Mouse (Mus musculus) midbrain, embryonic 13.5 days (tissue): Measurements from ENCODE around the gene Gm42417. TPM values are rescaled to one million over a fixed set of nuclear protein-coding genes. Genes with fewer than 3 reads are reported as not detected.
"Not testable (repeated sequence)": the region's sequence is repeated elsewhere in the genome, so short reads cannot be mapped to it uniquely, and the experiment has no call there.

Experiments used
- ATAC-seq: fragments of 200-750 bp; cut with Nextera tagmentation; 2 replicates; pipeline ENCODE4 v1.8.0; 2017; ENCODE audit warnings: mild to moderate bottlenecking, moderate TSS enrichment, moderate library complexity
- H3K27ac ChIP-seq: fragments of 300-500 bp; sonication (generic); 2 replicates; pipeline ENCODE4 v1.5.1; 2015; ENCODE audit warnings: inconsistent platforms, mild to moderate bottlenecking, moderate library complexity
- H3K27me3 ChIP-seq: fragments of 300-500 bp; sonication (generic); 2 replicates; pipeline ENCODE4 v1.6.1; 2015; ENCODE audit warnings: mild to moderate bottlenecking, inconsistent platforms
- H3K36me3 ChIP-seq: fragments of 300-500 bp; sonication (generic); 2 replicates; pipeline ENCODE4 v1.6.1; 2015; ENCODE audit warnings: mild to moderate bottlenecking, inconsistent platforms
- H3K4me1 ChIP-seq: fragments of 300-500 bp; sonication (generic); replicated peaks from 2 replicates; pipeline ENCODE4 v1.6.1; 2015; ENCODE audit warnings: inconsistent platforms
- H3K4me2 ChIP-seq: fragments of 300-500 bp; sonication (generic); replicated peaks from 2 replicates; pipeline ENCODE4 v1.6.1; 2015; ENCODE audit warnings: moderate library complexity, mild to moderate bottlenecking, inconsistent platforms
- H3K4me3 ChIP-seq: fragments of 300-500 bp; sonication (generic); replicated peaks from 2 replicates; pipeline ENCODE4 v1.5.1; 2015; ENCODE audit warnings: mild to moderate bottlenecking, inconsistent platforms
- H3K9ac ChIP-seq: fragments of 300-500 bp; sonication (generic); replicated peaks from 2 replicates; pipeline ENCODE4 v1.6.1; 2015; ENCODE audit warnings: mild to moderate bottlenecking, inconsistent platforms
- H3K9me3 ChIP-seq: fragments of 300-500 bp; sonication (generic); 2 replicates; pipeline ENCODE4 v1.6.1; 2016; ENCODE audit warnings: mild to moderate bottlenecking, inconsistent platforms
- WGBS: fragments of 180-500 bp; shearing (Covaris S2); methylation state at CpG from one replicate; pipeline ENCODE4 v1.1.7; 2015; 5-methylcytosine and 5-hydroxymethylcytosine counted together
- polyA plus RNA-seq: library from polyadenylated mRNA; unstranded; fragments of >200 nt; fragmentation: Nextera tagmentation; extraction: Ambion mirVana; gene quantifications from 2 replicates; pipeline ENCODE4 v1.2.1, GENCODE M21; 2015

Gm42417 gene
- polyA plus RNA-seq, 1 experiment from 2014 or later: not detected

DNA sequence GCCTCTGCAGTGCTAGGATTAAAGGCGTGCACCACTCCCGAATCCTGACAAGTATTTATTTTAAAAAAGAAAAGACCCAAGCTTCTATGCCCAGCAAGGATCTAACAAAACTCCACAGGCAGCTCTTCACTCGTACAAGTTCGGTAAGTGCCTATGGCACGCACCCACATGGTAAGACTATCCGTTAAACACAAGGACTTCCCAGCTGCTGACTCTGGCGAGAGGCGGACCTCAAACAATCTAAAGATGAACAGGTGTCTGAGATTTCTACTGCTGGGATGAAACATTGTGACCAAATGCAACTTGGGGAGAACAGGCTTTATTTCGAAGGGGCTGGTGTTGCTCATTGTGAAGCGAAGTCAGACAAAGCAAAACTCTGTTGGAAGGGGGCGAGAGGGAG lies 903 bp upstream of the Gm42417 start:
- H3K4me2 ChIP-seq: no peak overlapping the region
- no peaks in the 10 kb centered on the region for H3K27me3 ChIP-seq
- WGBS: 92% methylated on average over 11 of the region's 11 CpGs
- H3K4me1 ChIP-seq: peaks cover 4% of the 10 kb centered on the region; the same call in 1 of the 2 replicates
- peaks cover 37% of the 10 kb centered on the region for H3K36me3 ChIP-seq
- H3K4me3 ChIP-seq: no peak overlapping the region
- H3K9ac ChIP-seq: no peak overlapping the region
- no peak overlapping the region for H3K27ac ChIP-seq
- no peak for ATAC-seq
- H3K9me3 ChIP-seq: no peaks in the 10 kb centered on the region

DNA sequence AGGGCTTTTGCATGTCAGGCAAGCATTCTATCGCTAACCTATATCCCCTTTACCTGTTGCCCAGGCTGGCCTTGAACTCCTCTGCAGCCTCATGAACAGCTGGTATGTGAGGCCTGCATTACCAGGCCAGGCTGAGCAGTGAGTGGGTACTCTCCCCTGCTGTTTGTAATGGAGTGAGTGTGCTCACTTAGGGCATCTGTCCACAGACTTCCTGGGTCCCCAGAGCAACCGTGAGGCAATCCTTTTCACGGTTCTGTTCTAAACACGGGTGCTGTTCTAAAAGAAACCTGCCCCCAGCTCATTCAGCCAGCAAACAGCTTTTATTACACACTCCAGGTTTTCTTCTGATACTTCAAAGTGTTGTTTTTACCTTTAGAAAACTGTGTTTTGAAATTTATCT lies 502 bp downstream of the Gm42417 start:
- no peak overlapping the region for H3K4me2 ChIP-seq
- no peak for ATAC-seq
- peaks cover 37% of the 10 kb centered on the region for H3K36me3 ChIP-seq
- H3K27ac ChIP-seq: no peak overlapping the region
- H3K4me1 ChIP-seq: peaks cover 4% of the 10 kb centered on the region; the same call in 1 of the 2 replicates
- no peak overlapping the region for H3K4me3 ChIP-seq
- H3K9me3 ChIP-seq: no peaks in the 10 kb centered on the region
- H3K27me3 ChIP-seq: no peaks in the 10 kb centered on the region
- WGBS: 80% methylated on average over 4 of the region's 4 CpGs
- no peak overlapping the region for H3K9ac ChIP-seq

DNA sequence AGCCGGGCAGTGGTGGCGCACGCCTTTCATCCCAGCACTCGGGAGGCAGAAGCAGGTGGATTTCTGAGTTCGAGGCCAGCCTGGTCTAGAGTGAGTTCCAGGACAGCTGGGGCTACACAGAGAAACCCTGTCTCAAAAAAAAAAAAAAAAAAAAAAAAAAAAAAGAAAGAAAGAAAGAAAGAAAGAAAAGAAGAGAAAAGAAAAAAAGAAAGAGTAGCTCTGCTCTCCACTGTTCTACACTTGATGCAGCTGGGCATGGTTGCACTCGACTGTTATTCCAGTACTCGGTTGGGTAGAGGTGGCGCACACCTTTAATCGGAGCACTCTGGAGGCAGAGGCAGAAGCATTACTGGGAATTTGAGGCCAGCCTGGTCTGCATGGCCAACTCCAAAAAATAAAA lies 2.4 kb downstream of the Gm42417 start, which contains the start of gene Ankrd23:
Gene Ankrd23, minus strand, starts transcription at position 101 of the 400 bp plus-strand sequence.
- not testable (repeated sequence) for H3K9ac ChIP-seq, H3K4me3 ChIP-seq, H3K27ac ChIP-seq, H3K27me3 ChIP-seq, H3K9me3 ChIP-seq, H3K4me2 ChIP-seq, ATAC-seq, H3K4me1 ChIP-seq
- peaks cover 27% of the 10 kb centered on the region for H3K36me3 ChIP-seq
- 95% methylated on average over 9 of the region's 9 CpGs for WGBS

DNA sequence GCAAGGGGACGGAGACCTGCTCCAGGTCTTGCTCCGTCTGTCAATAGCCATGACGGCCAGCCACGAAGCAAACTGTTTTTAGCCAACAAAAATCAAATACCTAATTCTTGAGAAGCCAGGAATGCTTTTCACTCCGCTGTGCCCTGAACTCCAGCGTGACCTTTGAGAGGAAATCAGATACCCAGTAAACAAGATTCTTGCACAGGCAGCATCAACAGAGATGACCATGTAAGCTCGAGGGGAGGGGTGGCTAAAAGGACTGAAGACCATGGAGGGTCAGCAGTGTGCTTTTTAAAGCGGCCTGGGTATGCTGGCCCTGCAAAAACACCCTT lies 2.9 kb downstream of the Gm42417 start:
- Histone ChIP-seq H3K4me2 (no peak overlapping the region), H3K27me3 (no peaks in the 10 kb centered on the region), H3K4me3 (no peak overlapping the region), H3K9me3 (no peaks in the 10 kb centered on the region), H3K4me1 (0 out of 2 replicates have a peak, but pooled peaks cover 4% of the 10 kb centered on the region), H3K27ac (no peak overlapping the region), H3K36me3 (peaks cover 23% of the 10 kb centered on the region), H3K9ac (no peak overlapping the region)
- WGBS: 84% methylated on average over 8 of the region's 8 CpGs
- no peak for ATAC-seq

DNA sequence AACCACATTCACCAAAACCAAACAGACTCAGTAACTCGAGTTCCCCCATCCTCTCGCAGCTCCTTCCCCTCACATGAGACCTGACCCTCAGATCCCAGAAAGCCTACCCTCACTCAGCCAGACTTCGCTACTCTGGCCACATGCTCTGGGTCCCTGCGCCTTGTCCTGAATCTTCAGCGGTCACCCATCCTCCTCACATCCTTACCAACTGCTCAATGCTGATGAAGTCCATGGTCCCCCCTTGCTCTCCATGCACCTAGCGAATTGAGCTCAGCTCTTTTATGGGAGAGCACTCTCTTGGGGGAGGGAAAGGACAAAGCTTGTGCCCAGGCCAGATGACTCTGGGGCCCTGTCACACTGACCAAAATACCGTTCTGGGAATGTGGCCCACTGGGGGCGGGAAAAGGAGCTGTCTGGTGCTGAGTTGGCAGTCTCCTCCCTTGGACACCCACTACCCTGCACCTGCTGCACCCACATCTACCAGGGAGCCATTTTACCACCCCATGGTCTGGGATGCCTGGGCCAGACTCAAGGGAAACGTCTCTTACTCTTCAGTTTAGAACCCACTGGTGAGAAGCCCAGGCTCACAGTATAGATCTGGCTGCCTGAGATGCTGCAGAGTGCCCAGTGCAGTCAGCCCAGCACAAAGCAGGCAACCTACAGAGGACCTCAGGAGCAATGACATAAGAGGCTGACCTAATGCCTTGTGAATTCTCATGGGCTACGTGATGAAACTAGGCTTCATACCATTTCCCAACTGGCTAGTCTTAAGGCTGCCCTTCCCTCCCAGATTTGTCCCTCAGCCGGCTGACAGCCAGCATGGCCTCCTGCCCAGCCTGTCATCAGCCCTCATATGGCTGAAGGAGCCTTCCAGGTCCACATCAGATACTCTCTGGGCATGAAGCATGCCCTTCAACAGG lies 3.5 kb downstream of the Gm42417 start:
- Histone ChIP-seq H3K27ac (no peak overlapping the region), H3K36me3 (peaks cover 20% of the 10 kb centered on the region), H3K4me2 (no peak overlapping the region), H3K9ac (no peak overlapping the region), H3K27me3 (no peaks in the 10 kb centered on the region), H3K9me3 (no peaks in the 10 kb centered on the region), H3K4me1 (0 out of 2 replicates have a peak, but pooled peaks cover 4% of the 10 kb centered on the region), H3K4me3 (no peak overlapping the region)
- no peak for ATAC-seq
- WGBS: 90% methylated on average over 11 of the region's 11 CpGs

DNA sequence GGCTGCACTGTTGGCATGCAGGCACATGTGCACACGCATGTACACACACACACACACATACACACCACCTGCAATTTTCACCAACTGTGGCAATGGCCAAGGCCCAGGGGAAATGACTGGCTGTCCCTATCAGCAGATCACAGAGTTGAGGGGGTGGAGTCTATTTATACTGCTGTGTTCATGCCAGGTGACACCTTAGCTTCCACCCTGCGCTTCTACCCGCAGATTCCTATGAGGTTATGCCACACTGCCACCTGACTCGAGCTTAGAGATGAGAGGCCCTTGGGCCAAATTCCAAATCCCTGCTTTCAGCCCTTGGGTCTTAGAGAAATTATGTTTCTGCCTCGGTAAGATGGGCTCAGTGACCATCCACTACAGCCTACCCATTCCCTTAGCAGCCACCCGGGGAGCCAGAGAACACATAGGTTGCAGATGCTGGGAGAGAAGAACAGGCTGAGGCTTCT lies 4.6 kb downstream of the Gm42417 start:
- H3K9ac ChIP-seq: no peak overlapping the region
- no peaks in the 10 kb centered on the region for H3K27me3 ChIP-seq
- no peak overlapping the region for H3K27ac ChIP-seq
- 89% methylated on average over 6 of the region's 6 CpGs for WGBS
- H3K4me1 ChIP-seq: 0 out of 2 replicates have a peak, but pooled peaks cover 7% of the 10 kb centered on the region
- no peak for ATAC-seq
- no peaks in the 10 kb centered on the region for H3K9me3 ChIP-seq
- peaks cover 15% of the 10 kb centered on the region for H3K36me3 ChIP-seq
- H3K4me2 ChIP-seq: no peak overlapping the region
- H3K4me3 ChIP-seq: no peak overlapping the region

DNA sequence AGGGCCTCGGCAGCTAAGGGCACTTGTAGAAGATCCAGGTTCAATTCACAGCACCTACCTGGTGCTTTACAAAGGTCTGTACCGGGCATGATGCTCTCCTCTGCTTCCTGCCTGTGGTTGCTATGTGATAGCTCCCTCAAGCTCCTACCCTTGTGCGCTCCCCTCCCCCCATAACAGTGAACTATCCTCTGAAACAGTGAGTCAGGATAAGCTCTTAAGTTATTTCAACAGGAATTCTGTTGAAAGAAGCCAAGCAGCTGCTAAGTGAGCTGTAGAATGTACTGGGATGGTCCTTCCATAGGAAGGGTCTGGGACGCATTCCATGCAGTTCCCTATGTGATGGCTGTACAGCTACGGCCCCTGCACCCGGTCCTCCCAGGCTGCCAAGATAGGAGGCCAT lies 5.7 kb downstream of the Gm42417 start:
- no peak for ATAC-seq
- H3K4me2 ChIP-seq: no peak overlapping the region
- H3K27ac ChIP-seq: no peak overlapping the region
- H3K4me1 ChIP-seq: peaks cover 8% of the 10 kb centered on the region; the same call in 1 of the 2 replicates
- no peak overlapping the region for H3K9ac ChIP-seq
- WGBS: 83% methylated on average over 6 of the region's 6 CpGs
- H3K36me3 ChIP-seq: peaks cover 8% of the 10 kb centered on the region; the same call in 1 of the 2 replicates
- no peak overlapping the region for H3K4me3 ChIP-seq
- no peaks in the 10 kb centered on the region for H3K9me3 ChIP-seq
- H3K27me3 ChIP-seq: no peaks in the 10 kb centered on the region

DNA sequence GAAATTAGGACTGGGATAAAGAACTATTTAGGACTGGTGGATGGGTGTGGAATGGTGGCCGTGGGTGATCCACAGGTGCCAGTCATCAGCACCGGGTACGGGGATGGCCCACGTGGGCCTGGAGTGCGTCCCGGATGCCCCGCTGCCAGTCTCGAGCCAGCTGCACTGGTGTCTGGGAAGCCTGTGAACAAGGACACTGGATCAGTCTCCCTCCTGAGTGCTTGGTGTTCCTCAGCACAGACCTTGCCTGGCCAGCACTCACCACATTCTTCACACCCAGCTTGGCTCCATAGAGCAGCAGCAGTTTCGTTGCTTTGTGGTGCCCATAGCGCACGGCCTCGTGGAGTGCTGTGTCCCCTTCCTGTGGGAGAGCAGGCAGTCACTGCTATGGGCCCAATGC lies 7.8 kb downstream of the Gm42417 start:
- H3K9me3 ChIP-seq: no peaks in the 10 kb centered on the region
- no peak overlapping the region for H3K9ac ChIP-seq
- WGBS: 94% methylated on average over 12 of the region's 12 CpGs
- ATAC-seq: no peak
- no peaks in the 10 kb centered on the region for H3K27me3 ChIP-seq
- H3K4me3 ChIP-seq: no peak overlapping the region
- H3K36me3 ChIP-seq: peaks cover 3% of the 10 kb centered on the region; the same call in 1 of the 2 replicates
- no peak overlapping the region for H3K27ac ChIP-seq
- no peak overlapping the region for H3K4me2 ChIP-seq
- H3K4me1 ChIP-seq: peaks cover 17% of the 10 kb centered on the region

DNA sequence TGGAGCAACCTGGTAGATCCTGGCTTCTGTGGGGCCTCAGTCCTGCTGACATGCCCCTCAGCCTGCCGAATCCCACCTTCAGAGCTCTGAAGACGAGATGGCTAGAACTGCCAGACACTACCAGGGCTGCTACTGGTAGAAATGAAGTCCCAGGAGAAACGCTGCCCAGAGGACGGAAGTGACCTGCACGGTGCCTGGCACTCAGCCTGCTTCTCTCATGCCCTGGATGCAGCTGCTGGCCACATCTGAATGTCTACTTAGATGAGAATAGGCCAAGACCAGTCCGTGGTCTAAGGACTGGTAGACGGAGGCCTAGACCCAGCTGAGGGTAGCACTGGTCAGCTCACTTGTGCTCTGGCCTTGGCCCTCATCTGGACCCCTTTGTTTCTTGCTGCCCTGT lies 8.3 kb downstream of the Gm42417 start:
- Histone ChIP-seq H3K27ac (no peak overlapping the region), H3K4me2 (no peak overlapping the region), H3K9me3 (no peaks in the 10 kb centered on the region), H3K36me3 (peaks cover 7% of the 10 kb centered on the region), H3K9ac (no peak overlapping the region), H3K4me3 (no peak overlapping the region), H3K27me3 (no peaks in the 10 kb centered on the region), H3K4me1 (peaks cover 17% of the 10 kb centered on the region)
- 92% methylated on average over 7 of the region's 7 CpGs for WGBS
- ATAC-seq: no peak

DNA sequence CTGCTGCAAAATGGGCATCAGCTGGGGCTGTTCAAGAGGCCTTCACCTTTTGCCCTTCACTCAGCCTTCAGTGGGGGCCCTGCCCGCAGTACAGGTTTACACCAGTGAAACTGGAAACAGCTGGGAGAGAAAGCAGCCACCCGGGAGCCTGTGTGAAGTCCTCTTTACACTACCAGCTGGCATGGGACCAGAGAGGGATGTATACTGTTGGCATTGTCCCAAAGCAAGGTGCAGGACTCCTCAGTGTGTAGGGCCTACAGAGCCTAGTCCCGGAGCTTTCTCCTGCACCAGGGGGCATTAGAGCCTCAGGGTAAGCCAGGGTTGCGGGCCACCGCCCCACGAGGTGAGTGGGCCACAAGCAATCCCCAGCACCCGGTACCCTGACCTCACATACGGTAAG lies 8.7 kb downstream of the Gm42417 start:
- Histone ChIP-seq H3K9me3 (no peaks in the 10 kb centered on the region), H3K4me1 (peaks cover 17% of the 10 kb centered on the region), H3K27ac (no peak overlapping the region), H3K4me2 (no peak overlapping the region), H3K9ac (no peak overlapping the region), H3K4me3 (no peak overlapping the region), H3K27me3 (no peaks in the 10 kb centered on the region), H3K36me3 (peaks cover 12% of the 10 kb centered on the region)
- no peak for ATAC-seq
- 86% methylated on average over 8 of the region's 8 CpGs for WGBS

DNA sequence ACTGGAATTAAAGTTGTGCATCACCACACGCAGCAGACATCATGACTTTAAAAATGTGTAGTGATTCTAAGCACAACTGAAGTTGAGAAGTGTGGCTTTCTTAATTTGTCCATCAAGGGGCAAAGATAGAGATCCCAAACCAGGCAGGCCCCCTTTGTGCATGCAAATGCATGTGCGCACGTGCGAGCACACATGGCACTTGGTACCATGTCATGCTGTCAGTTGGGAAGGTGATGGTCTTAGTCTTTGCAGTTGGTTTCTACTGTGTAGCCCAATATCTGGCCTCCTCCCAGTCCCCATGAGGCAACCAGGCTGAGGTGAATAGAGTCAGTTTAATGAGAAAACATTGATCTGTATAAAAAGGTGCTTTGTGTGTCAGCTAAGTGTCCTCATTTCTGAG lies 9.4 kb downstream of the Gm42417 start:
- Histone ChIP-seq H3K27me3 (no peaks in the 10 kb centered on the region), H3K4me1 (peaks cover 17% of the 10 kb centered on the region), H3K9me3 (no peaks in the 10 kb centered on the region), H3K27ac (no peak overlapping the region), H3K4me2 (no peak overlapping the region), H3K4me3 (no peak overlapping the region), H3K36me3 (peaks cover 18% of the 10 kb centered on the region), H3K9ac (no peak overlapping the region)
- ATAC-seq: no peak
- WGBS: 92% methylated on average over 4 of the region's 4 CpGs

DNA sequence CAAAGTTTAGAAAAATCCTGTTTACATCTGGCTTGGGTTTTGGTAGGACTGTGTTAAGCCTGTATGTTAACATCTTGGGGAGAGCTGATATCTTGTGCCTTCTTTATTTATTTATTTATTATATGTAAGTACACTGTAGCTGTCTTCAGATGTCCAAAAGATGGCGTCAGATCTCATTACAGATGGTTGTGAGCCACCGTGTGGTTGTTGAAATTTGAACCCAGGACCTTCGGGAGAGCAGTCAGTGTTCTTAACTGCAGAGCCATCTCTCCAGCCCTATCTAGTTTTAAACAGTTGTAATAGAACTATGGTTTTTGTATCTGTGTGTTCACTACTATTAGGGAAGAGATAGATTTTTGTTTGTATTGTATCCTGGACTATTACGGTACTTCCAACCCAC lies 10.0 kb downstream of the Gm42417 start:
- Histone ChIP-seq H3K27ac (no peak overlapping the region), H3K36me3 (peaks cover 24% of the 10 kb centered on the region), H3K27me3 (no peaks in the 10 kb centered on the region), H3K9me3 (no peaks in the 10 kb centered on the region), H3K9ac (no peak overlapping the region), H3K4me2 (no peak overlapping the region), H3K4me3 (no peak overlapping the region), H3K4me1 (peaks cover 17% of the 10 kb centered on the region)
- 97% methylated on average over 4 of the region's 4 CpGs for WGBS
- no peak for ATAC-seq
